Mouse (Mus musculus): Measurements from ENCODE around the gene Nr1i2. TPM values are rescaled to one million over a fixed set of nuclear protein-coding genes. Genes with fewer than 3 reads are reported as not detected.

Nr1i2 gene
- total RNA-seq, 1 experiment from 2014 or later: not detected

DNA sequence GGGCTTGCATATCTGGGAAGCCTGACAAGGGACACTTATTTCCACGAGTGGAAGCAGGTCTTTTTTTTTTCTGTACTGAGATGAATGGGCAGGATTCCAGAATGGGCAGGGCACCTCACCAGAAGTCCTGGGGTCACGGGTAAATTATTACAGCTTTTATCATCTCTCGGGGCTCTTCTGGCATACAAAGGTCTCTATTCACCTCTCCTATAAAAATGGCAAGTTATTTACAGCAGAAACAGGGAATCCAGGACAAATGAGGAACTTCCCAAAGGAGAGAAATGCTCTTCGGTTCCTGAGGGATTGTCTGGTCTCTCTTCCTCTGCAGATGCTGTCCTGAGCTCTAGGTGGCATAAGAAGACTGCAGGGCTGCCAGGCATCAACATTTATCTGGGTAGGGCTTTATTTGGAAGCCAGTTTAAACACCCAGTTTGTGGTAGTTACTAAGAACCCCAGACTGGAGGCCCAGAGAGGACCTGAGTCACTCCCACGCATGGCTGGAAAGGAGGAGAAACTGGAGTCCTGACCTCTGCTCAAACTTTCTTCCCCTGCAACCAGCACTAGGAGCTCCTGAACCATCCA is 816 bp upstream of the Nr1i2 start:
- ATAC-seq (replicated peaks in 1 of 2; ENCODE audit: insufficient read depth in 1 of 2, low FRiP score in 2 of 2, low TSS enrichment in 1 of 2, low read depth in 1 of 2, poor library complexity in 2 of 2, severe bottlenecking in 2 of 2): peak in 1 of 2 experiments; percentile 37; a peak in 2 of 4 replicates

DNA sequence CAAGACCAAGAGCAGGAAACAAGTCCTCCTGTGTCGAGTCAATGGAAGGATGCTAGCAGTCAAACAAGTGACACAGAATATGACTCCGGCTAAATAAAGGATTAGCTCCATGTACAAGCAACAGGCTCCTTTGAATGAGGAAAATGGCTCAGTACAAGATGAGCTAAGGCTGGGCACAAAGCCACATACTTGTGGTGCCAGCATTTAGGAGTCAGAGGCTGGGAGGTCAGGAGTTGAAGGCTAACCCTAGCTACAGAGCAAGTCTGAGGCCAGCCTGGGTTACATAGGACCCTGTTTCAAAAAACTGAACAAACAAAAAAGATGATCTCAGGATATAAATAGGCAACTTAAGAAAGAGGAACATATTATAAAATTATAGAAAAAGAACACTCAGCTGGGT is 4.5 kb downstream of the Nr1i2 start:
- no peak for ATAC-seq (replicated peaks in 1 of 2; ENCODE audit: insufficient read depth in 1 of 2, low FRiP score in 2 of 2, low TSS enrichment in 1 of 2, low read depth in 1 of 2, poor library complexity in 2 of 2, severe bottlenecking in 2 of 2)

DNA sequence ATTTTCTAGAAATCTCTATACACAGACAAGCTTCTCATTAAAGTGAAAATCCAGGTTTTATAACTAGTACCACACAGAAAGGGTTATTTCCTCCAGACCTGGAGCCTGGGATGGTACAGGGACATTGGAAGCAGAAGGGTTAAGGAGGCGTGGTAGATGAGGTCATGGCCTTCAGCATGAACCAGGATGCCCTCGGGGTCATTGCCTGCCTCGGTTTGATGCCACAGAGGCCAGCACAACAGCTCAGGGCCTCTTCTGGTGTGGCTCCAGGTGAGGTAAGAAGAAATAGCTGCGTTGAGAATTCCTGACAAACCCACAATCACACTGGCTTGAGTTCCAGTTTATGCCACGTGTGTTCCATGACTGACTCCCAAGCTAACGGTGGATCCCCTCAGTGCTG is 5.8 kb downstream of the Nr1i2 start:
- no peak for ATAC-seq (replicated peaks in 1 of 2; ENCODE audit: insufficient read depth in 1 of 2, low FRiP score in 2 of 2, low TSS enrichment in 1 of 2, low read depth in 1 of 2, poor library complexity in 2 of 2, severe bottlenecking in 2 of 2)

GRCm38 (mm10) chr16:38287762-38288161 is 6.9 kb downstream of the Nr1i2 start:
- ATAC-seq (replicated peaks in 1 of 2; ENCODE audit: insufficient read depth in 1 of 2, low FRiP score in 2 of 2, low TSS enrichment in 1 of 2, low read depth in 1 of 2, poor library complexity in 2 of 2, severe bottlenecking in 2 of 2): no peak

DNA sequence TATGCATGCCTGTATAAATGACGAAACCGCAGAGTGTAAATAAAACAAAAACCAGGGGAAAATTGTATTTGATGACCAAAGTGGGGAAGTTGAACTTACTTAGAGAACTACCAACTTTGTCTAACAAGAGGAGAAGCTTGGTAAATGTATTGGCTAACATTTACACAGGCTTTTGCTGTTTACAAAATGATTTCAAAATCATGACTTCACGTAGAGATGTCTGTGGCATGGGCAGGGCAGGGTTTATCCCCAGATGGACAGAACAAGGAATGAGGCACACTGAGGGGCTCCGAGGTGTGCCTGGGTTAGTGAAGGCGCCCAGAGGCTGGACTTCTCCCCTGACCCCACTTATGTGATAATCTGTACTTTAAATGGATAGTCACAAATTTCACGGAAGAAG is 7.3 kb downstream of the Nr1i2 start:
- no peak for ATAC-seq (replicated peaks in 1 of 2; ENCODE audit: insufficient read depth in 1 of 2, low FRiP score in 2 of 2, low TSS enrichment in 1 of 2, low read depth in 1 of 2, poor library complexity in 2 of 2, severe bottlenecking in 2 of 2)

- ATAC-seq (replicated peaks in 1 of 2; ENCODE audit: insufficient read depth in 1 of 2, low FRiP score in 2 of 2, low TSS enrichment in 1 of 2, low read depth in 1 of 2, poor library complexity in 2 of 2, severe bottlenecking in 2 of 2): no peak
Observed at GRCm38 (mm10) chr16:38286541-38286940, 8.1 kb downstream of the Nr1i2 start.

DNA sequence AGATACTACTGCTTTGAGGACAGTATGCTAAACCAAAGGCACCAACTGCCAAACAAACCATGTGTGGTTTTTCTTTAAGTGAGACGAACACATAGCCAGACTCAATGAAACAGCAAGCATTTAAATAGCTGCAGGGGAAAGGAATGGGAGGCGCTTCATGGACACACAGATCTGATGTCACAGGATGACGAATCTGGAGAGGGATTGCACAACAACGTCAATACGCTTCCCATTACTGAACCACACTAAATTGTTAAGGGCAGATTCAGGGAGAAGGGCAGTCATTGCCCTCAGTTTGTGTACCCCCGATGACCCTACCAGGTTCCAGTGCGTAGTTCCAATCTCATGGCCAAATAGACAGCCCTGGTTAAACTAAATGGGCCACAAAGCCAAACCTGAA is 8.8 kb downstream of the Nr1i2 start:
- ATAC-seq (replicated peaks in 1 of 2; ENCODE audit: insufficient read depth in 1 of 2, low FRiP score in 2 of 2, low TSS enrichment in 1 of 2, low read depth in 1 of 2, poor library complexity in 2 of 2, severe bottlenecking in 2 of 2): no peak

- no peak for ATAC-seq (replicated peaks in 1 of 2; ENCODE audit: insufficient read depth in 1 of 2, low FRiP score in 2 of 2, low TSS enrichment in 1 of 2, low read depth in 1 of 2, poor library complexity in 2 of 2, severe bottlenecking in 2 of 2)
Observed at GRCm38 (mm10) chr16:38283300-38283699, 11.3 kb downstream of the Nr1i2 start.

DNA sequence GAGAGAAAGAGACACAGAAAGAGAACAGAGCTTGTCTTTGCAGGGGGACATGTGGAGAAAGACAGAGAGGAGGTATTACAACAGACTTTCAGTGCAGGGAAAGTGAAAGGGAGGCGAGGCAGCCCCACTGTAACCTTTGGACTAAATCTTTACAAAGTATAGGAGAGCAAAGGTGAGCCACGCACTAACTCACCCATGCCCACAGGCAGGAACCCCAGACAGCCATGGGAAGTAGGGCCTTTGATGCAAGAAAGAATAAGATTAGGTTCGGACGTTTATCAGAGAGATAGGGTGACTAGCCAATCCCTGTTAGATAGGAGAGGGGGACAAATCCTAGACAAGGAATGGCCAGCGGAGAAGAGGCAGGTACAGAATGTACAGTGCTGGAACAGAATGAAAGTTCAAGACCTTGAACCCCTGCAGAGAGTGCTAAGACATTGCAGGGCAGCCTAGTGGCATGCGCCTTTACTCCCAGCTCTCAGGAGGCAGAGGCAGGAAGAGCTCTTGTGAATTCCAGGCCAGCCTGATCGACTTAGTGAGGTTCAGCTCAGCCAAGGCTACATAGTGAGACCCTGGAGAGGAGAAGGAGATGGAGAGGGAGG is 12.0 kb downstream of the Nr1i2 start:
- ATAC-seq (replicated peaks in 1 of 2; ENCODE audit: insufficient read depth in 1 of 2, low FRiP score in 2 of 2, low TSS enrichment in 1 of 2, low read depth in 1 of 2, poor library complexity in 2 of 2, severe bottlenecking in 2 of 2): no peak

DNA sequence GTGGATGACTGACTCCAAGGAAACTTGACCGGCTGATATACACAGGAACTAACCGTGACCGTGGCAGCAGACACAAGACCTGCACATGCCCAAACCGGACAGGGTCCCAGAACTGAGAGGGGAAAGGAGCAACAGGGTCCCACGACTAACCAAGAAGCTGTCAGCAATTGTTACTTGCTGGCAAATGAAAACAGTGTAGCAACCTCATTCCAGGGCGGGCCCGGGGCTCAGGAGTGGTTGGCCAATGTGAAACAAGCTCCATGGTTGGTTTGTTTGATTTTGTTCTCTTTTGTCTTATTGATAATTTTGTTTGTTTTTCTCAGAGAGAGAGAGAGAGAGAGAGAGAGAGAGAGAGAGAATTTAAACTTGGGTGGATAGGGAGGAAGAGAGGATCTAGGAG is 13.7 kb downstream of the Nr1i2 start:
- no peak for ATAC-seq (replicated peaks in 1 of 2; ENCODE audit: insufficient read depth in 1 of 2, low FRiP score in 2 of 2, low TSS enrichment in 1 of 2, low read depth in 1 of 2, poor library complexity in 2 of 2, severe bottlenecking in 2 of 2)

DNA sequence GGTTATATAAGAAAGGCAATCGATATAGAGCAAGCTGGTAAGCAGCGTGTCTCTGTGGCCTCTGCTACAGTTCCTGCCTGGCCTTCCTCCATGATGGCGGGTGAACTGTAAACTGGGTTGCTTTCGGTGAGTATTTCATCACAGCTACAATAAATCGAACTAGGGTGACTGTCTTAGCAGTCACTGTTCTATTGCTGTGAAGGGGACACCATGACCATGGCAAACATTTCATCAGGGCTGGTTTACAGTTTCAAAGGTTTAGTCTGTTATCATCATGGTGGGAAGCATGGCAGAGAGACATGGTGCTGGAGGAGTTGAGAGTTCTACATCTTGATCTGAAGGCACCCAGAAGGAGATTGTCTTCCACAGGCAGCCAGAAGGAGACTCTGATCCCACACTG is 14.8 kb downstream of the Nr1i2 start:
- no peak for ATAC-seq (replicated peaks in 1 of 2; ENCODE audit: insufficient read depth in 1 of 2, low FRiP score in 2 of 2, low TSS enrichment in 1 of 2, low read depth in 1 of 2, poor library complexity in 2 of 2, severe bottlenecking in 2 of 2)

- ATAC-seq (replicated peaks in 1 of 2; ENCODE audit: insufficient read depth in 1 of 2, low FRiP score in 2 of 2, low TSS enrichment in 1 of 2, low read depth in 1 of 2, poor library complexity in 2 of 2, severe bottlenecking in 2 of 2): no peak
Observed at GRCm38 (mm10) chr16:38274737-38275136, 19.9 kb downstream of the Nr1i2 start.

DNA sequence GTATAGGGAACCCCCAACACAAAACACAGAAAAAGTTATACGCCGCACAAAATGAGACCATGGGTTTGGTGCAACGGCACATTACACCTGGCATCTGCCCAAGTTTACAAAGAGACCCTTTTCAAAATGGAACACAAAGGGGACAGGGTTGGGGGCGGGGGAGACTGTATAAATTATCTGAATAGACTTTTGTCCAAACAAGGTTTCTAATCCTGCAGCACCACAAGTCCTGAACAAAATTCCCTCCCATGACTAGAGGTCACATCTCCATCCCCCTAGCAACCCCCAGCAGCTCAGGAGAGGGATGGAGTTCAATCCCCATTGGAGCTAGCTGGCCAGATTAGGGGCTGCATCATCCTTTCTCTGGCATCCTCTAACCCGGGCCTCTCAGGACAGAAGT is 22.1 kb downstream of the Nr1i2 start:
- no peak for ATAC-seq (replicated peaks in 1 of 2; ENCODE audit: insufficient read depth in 1 of 2, low FRiP score in 2 of 2, low TSS enrichment in 1 of 2, low read depth in 1 of 2, poor library complexity in 2 of 2, severe bottlenecking in 2 of 2)

DNA sequence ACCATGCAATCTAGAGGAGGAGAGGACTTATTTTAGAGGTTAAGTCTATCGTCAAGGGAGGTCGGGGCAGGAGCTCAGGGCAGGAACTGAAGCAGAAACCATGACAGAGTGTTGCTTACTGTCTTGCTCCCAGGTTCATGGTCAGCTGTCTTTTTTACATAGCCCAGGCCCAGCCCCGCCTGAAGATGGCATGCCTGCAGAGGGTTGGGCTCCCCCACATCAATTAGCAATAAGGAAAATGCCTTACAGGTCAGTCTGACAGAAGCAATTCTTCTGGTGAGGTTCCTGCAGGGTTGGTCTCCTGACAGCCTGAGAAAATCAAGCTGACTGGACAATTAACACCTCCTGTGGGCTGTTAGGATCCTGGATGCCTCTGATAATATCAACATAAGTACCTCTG is 23.0 kb downstream of the Nr1i2 start:
- no peak for ATAC-seq (replicated peaks in 1 of 2; ENCODE audit: insufficient read depth in 1 of 2, low FRiP score in 2 of 2, low TSS enrichment in 1 of 2, low read depth in 1 of 2, poor library complexity in 2 of 2, severe bottlenecking in 2 of 2)

- ATAC-seq (replicated peaks in 1 of 2; ENCODE audit: insufficient read depth in 1 of 2, low FRiP score in 2 of 2, low TSS enrichment in 1 of 2, low read depth in 1 of 2, poor library complexity in 2 of 2, severe bottlenecking in 2 of 2): no peak
Observed at GRCm38 (mm10) chr16:38255927-38256326, 38.7 kb downstream of the Nr1i2 start.

DNA sequence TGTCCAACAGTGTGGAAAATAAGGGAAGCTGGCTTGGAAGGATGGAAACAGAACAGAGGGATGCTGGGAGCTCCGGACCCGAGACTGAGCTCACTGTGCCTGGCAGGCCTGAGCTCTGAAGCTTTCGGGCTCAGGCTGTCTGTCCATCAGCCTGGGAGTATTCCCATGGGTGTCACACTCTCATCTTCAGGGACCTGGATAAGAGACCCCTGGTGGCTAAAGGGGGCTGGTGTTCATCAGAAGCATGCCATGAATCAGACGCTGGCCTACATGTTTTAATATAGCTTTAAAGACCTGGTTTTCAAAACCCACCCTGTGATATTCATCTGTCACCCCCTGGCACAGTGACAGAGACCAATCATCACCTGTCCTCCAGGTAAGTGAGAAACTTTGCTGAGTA is 39.5 kb downstream of the Nr1i2 start:
- ATAC-seq (replicated peaks in 1 of 2; ENCODE audit: insufficient read depth in 1 of 2, low FRiP score in 2 of 2, low TSS enrichment in 1 of 2, low read depth in 1 of 2, poor library complexity in 2 of 2, severe bottlenecking in 2 of 2): no peak

- no peak for ATAC-seq (replicated peaks in 1 of 2; ENCODE audit: insufficient read depth in 1 of 2, low FRiP score in 2 of 2, low TSS enrichment in 1 of 2, low read depth in 1 of 2, poor library complexity in 2 of 2, severe bottlenecking in 2 of 2)
Observed at GRCm38 (mm10) chr16:38254001-38254400, 40.6 kb downstream of the Nr1i2 start.

- no peak for ATAC-seq (replicated peaks in 1 of 2; ENCODE audit: insufficient read depth in 1 of 2, low FRiP score in 2 of 2, low TSS enrichment in 1 of 2, low read depth in 1 of 2, poor library complexity in 2 of 2, severe bottlenecking in 2 of 2)
Observed at GRCm38 (mm10) chr16:38250467-38250866, 44.2 kb downstream of the Nr1i2 start.

DNA sequence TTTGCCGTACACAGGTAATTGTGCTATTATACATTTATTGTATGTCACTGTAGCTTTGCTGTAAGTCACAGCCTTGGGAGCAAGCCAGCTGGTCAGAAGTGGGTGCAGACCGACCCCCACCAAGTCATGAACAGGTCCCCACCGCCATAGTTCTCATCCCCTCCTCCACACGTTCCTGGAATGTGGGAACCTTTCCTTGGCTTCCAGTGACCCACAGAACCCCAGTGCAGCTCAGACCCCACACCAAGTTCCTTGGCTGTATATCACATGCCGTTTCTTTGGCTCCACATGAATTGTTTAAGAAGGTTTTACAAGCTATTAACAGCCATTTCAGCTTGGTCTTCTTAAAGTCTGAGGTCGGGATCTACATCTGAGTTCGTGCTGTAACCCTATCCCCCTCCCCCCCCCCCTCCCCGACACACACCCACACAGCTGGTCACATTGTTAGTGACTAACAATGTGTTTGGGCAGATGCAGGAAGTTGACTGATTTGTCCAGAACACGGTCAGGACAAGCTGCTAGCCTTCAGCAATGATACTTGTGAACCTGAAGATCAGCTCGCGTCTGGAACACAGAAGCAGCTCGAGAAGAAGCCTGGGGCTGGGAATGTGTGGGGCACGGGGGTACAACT is 46.2 kb downstream of the Nr1i2 start:
- no peak for ATAC-seq (replicated peaks in 1 of 2; ENCODE audit: insufficient read depth in 1 of 2, low FRiP score in 2 of 2, low TSS enrichment in 1 of 2, low read depth in 1 of 2, poor library complexity in 2 of 2, severe bottlenecking in 2 of 2)

All from hematopoietic stem cell, adult 5-6 weeks (primary cell).